Mouse (Mus musculus) heart, embryonic 16.5 days (tissue): ENCODE data around the gene Spaca4. TPM values are rescaled to one million over a fixed set of nuclear protein-coding genes. Genes with fewer than 3 reads are reported as not detected.

Source experiments
- ATAC-seq: fragments of 200-750 bp; cut with Nextera tagmentation; replicated peaks from 2 replicates; pipeline ENCODE4 v1.8.0; 2017; ENCODE audit warnings: moderate number of reproducible peaks; ENCODE audit not compliant: insufficient read depth, low FRiP score; ENCODE audit errors: extremely low read depth
- H3K27ac ChIP-seq: fragments of 300-500 bp; sonication (generic); 2 replicates; pipeline ENCODE4 v1.5.1; 2014; ENCODE audit warnings: mild to moderate bottlenecking, low read length, control low read depth, moderate library complexity
- H3K27me3 ChIP-seq: fragments of 300-500 bp; sonication (generic); 2 replicates; pipeline ENCODE4 v1.6.1; 2014; ENCODE audit warnings: low read length, mixed read lengths; ENCODE audit not compliant: control insufficient read depth, insufficient read depth
- H3K36me3 ChIP-seq: fragments of 300-500 bp; sonication (generic); 2 replicates; pipeline ENCODE4 v1.6.1; 2014; ENCODE audit not compliant: control insufficient read depth, insufficient read depth
- H3K4me1 ChIP-seq: fragments of 300-500 bp; sonication (generic); 2 replicates; pipeline ENCODE4 v1.6.1; 2014; ENCODE audit warnings: low read length, mixed read lengths; ENCODE audit not compliant: control insufficient read depth, insufficient read depth
- H3K4me2 ChIP-seq: fragments of 300-500 bp; sonication (generic); 2 replicates; pipeline ENCODE4 v1.6.1; 2014; ENCODE audit warnings: low read depth, mild to moderate bottlenecking, control low read depth, low read length
- H3K4me3 ChIP-seq: fragments of 300-500 bp; sonication (generic); 2 replicates; pipeline ENCODE4 v1.5.1; 2014; ENCODE audit warnings: mild to moderate bottlenecking, control low read depth, low read length
- H3K9ac ChIP-seq: fragments of 300-500 bp; sonication (generic); 2 replicates; pipeline ENCODE4 v1.6.1; 2014; ENCODE audit warnings: low read length, control low read depth
- H3K9me3 ChIP-seq: fragments of 300-500 bp; sonication (generic); replicated peaks from 2 replicates; pipeline ENCODE4 v1.6.1; 2016; ENCODE audit warnings: low read length; ENCODE audit not compliant: control insufficient read depth
- WGBS: fragments of 180-500 bp; shearing (Covaris S2); extraction: QIAGEN DNeasy Blood & Tissue Kit; methylation state at CpG from one replicate; pipeline ENCODE4 v1.1.7; 2014; 5-methylcytosine and 5-hydroxymethylcytosine counted together
- polyA plus RNA-seq: library from polyadenylated mRNA; unstranded; fragments of >200 nt; fragmentation: Nextera tagmentation; extraction: Ambion mirVana; gene quantifications from 2 replicates; pipeline ENCODE4 v1.2.1, GENCODE M21; 2015

The Spaca4 gene
- polyA plus RNA-seq: not detected in 2 replicates

DNA sequence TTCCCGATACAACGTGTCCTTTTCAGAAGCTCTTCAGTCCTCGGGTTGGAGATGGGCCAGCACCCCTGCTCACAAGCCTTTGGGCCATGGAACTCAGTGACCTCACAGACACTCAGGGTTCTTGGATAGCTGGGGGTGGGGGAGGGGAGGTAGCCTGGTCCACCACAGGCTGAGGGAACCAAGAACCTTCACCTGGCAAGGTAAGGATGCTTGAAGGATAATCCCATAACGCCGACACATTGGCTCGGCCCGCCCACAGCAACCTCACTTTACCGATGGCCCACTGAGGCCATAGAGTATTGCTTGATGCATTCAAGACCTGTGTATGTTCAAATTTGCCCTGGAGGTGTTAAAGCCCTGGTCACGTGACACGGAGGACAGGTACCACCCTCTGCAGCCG, at the start of gene Spaca4:
Gene Spaca4 (minus strand): TSS at position 101 of the 400 bp plus-strand sequence.
- Histone ChIP-seq H3K9me3 (no peaks in the 10 kb centered on the region), H3K36me3 (peaks cover 8% of the 10 kb centered on the region), H3K27ac (no peak within 1 kb of the TSS), H3K4me2 (no peak within 1 kb of the TSS), H3K4me3 (no peak within 1 kb of the TSS), H3K9ac (no peak within 1 kb of the TSS), H3K4me1 (no peaks in the 10 kb centered on the region), H3K27me3 (no peaks in the 10 kb centered on the region)
- 87% methylated on average over 11 of the region's 11 CpGs for WGBS
- no peak for ATAC-seq

DNA sequence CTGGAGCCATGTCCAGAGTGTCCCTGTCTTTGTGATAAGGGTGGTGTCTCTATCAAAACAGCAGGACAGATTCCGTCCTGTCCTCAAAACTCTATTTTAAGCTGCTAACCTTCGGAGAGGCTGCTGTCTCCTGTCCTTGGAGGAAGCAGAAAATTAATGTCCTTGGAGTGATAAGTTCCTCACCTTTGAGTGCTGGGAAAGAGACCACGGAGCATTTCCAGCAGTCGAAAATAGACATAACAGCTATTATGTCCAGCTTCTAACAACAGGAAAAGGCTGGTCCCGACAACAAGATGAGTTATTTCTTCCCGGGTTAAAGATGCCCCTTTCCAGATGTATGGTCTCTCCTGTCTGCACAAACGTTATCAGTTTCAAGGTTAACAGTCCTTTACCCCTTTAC, 49.6 kb upstream of the Spaca4 start:
- Histone ChIP-seq H3K27me3 (0 out of 2 replicates have a peak, but pooled peaks cover 3% of the 10 kb centered on the region), H3K4me1 (no peaks in the 10 kb centered on the region), H3K9ac (no peak overlapping the region), H3K4me3 (no peak overlapping the region), H3K27ac (no peak overlapping the region), H3K36me3 (no peaks in the 10 kb centered on the region), H3K9me3 (no peaks in the 10 kb centered on the region), H3K4me2 (no peak overlapping the region)
- WGBS: 51% methylated on average over 7 of the region's 7 CpGs
- ATAC-seq: no peak

DNA sequence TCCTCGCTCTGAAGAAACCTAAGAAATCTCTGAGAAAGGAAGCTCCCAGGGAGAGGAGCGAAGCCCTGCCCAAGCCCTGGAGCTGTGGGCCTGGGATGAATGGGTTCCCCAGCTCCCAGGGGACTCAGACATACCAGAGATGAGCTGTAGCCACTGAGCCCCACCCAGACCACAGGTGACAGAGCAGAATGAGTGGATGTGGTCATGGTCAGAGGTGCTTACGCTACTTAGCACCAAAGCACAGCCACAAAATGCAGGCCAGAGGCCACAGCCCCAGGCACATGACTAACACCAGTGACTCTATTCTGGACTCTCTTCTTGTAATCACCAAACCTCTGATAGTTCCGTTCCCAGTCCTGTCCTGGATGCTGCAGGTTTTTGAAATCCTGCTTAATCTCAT, 45.5 kb upstream of the Spaca4 start:
- H3K4me1 ChIP-seq: no peaks in the 10 kb centered on the region
- WGBS: 65% methylated on average over 4 of the region's 4 CpGs

DNA sequence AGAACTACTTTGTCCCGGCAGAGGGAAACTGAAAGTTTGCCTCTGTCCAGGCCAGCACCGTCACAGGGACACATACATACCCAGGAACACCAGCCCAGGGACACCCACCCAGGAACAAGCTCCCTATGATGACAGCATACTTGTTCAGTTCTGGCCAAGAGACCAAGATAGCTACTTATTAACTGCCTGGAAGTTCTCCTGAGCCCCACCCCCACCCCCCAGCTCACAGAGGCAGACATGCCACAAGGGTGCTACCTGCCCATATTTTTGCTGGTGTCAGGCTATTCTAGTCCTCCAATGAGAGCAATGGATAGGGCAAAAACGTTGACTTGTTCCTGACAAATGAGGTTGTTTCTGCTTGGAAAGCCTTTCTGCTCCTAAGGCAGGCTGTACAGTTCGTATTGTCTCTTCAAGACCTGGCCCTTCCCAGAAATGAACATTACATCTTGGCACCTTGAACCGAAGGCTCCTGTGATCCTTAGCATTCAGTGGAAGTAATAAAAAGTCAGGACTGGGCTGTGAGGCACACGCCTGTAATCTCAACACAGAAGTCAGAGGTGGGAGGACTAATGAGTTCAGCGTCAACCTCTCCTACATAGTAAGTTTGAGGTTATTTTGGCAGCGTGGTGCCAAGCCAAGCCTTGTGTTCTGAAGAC, 44.9 kb upstream of the Spaca4 start:
- Histone ChIP-seq H3K4me1 (no peaks in the 10 kb centered on the region), H3K27ac (no peak overlapping the region), H3K9ac (no peak overlapping the region), H3K36me3 (no peaks in the 10 kb centered on the region), H3K4me2 (no peak overlapping the region), H3K4me3 (no peak overlapping the region), H3K27me3 (0 out of 2 replicates have a peak, but pooled peaks cover 3% of the 10 kb centered on the region), H3K9me3 (peaks cover 4% of the 10 kb centered on the region; the same call in 1 of the 2 replicates)
- ATAC-seq: no peak
- 57% methylated on average over 8 of the region's 8 CpGs for WGBS

More for the DNA sequence above, 45.5 kb upstream of the Spaca4 start:
- Histone ChIP-seq H3K4me2 (no peak overlapping the region), H3K27ac (no peak overlapping the region), H3K9me3 (peaks cover 4% of the 10 kb centered on the region; the same call in 1 of the 2 replicates), H3K9ac (no peak overlapping the region), H3K4me3 (no peak overlapping the region), H3K36me3 (no peaks in the 10 kb centered on the region), H3K27me3 (0 out of 2 replicates have a peak, but pooled peaks cover 3% of the 10 kb centered on the region)
- no peak for ATAC-seq

DNA sequence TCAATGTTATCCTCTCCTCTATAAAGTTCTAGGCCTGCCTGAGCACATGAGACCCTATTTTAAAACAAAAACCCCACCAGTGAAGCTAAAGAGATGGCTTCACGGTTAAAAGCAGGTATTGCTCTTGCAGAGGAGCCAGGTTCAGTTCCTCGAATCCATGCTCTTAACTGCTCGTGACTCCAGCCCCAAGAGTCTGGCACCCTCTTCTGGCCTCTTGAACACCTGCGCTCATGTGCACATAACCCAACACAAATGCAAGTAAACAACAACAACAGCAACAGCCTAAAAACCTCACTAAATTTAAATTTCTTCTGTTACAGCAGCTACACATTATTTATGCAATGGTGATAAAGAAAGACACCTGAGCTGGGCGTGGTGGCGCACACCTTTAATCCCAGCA, 41.9 kb upstream of the Spaca4 start:
- H3K4me3 ChIP-seq: no peak overlapping the region
- no peak overlapping the region for H3K27ac ChIP-seq
- whole genome bisulfite sequencing: 90% methylated on average over 6 of the region's 6 CpGs
- no peak for ATAC-seq
- H3K4me2 ChIP-seq: no peak overlapping the region
- no peaks in the 10 kb centered on the region for H3K27me3 ChIP-seq
- no peak overlapping the region for H3K9ac ChIP-seq
- H3K9me3 ChIP-seq: peaks cover 4% of the 10 kb centered on the region; the same call in 1 of the 2 replicates
- H3K36me3 ChIP-seq: no peaks in the 10 kb centered on the region
- no peaks in the 10 kb centered on the region for H3K4me1 ChIP-seq

DNA sequence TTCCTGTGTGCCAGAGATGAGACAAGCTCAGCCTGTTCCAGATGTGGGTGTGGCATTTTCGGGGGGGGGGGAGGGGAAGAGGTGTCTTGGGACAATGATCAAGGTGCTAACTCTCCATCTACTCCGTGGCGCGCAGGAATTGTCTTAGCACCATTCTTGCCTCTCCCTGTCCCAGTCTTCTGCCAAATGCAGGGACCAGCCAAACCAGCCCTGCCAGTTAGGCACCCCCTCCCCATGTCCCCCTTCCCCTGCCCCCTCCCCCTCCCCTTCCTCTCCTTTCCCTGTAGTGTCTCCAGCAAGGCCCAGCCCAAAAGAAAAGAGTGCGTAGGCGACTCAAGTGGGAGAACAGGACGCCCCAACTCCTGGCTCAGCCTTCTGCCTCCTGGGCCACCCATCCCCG, 41.2 kb upstream of the Spaca4 start:
- H3K4me3 ChIP-seq: no peak overlapping the region
- H3K9me3 ChIP-seq: peaks cover 4% of the 10 kb centered on the region; the same call in 1 of the 2 replicates
- H3K9ac ChIP-seq: no peak overlapping the region
- no peak overlapping the region for H3K27ac ChIP-seq
- no peaks in the 10 kb centered on the region for H3K4me1 ChIP-seq
- no peaks in the 10 kb centered on the region for H3K27me3 ChIP-seq
- no peak overlapping the region for H3K4me2 ChIP-seq
- H3K36me3 ChIP-seq: no peaks in the 10 kb centered on the region
- ATAC-seq: no peak
- WGBS: 46% methylated on average over 6 of the region's 8 CpGs

DNA sequence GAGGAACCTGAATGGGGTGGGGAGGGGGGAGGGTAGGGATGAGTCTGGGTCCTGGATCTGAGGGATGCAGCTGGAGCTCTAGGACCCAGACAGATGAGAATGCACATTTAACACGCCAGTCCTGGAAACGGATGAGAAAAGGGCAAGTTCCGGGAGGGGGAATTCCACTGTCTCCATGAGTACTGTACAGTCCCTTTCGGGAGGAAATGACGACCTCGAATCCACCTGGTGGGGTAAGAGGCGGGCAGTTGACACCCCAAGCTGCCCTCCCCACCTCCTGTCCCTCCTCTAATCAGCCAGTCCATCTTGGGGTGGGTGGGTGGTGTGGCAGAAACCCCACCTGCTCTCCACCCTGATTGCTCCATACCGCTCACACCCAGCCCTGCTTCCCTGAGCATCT, 40.4 kb upstream of the Spaca4 start:
- Histone ChIP-seq H3K27ac (no peak overlapping the region), H3K9me3 (peaks cover 4% of the 10 kb centered on the region; the same call in 1 of the 2 replicates), H3K36me3 (no peaks in the 10 kb centered on the region), H3K9ac (no peak overlapping the region), H3K27me3 (no peaks in the 10 kb centered on the region), H3K4me3 (no peak overlapping the region), H3K4me1 (no peaks in the 10 kb centered on the region), H3K4me2 (no peak overlapping the region)
- ATAC-seq: no peak
- WGBS: 45% methylated on average over 8 of the region's 8 CpGs

DNA sequence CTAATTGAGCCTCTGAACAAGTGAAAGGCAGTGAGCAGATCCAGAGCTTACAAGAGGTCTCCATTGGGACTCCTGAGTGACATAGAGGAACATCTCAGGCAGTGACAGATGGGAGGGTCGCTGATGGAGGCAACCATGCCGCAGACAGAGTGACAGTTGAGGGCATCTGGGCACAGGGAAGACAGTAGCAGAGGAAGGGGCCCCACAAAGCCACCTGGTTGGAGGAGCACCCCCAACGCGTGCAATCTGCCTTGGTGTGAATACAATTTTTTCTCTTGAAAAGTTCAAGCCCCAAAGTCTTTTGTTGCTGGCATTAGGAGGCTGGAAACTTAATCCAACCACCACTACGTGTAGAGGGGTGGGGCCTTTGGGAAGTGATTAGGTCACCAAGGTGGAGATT, 34.5 kb upstream of the Spaca4 start:
- peaks cover 26% of the 10 kb centered on the region for H3K27me3 ChIP-seq
- WGBS: 65% methylated on average over 5 of the region's 5 CpGs
- no peak overlapping the region for H3K4me2 ChIP-seq
- no peak overlapping the region for H3K4me3 ChIP-seq
- ATAC-seq: no peak
- no peaks in the 10 kb centered on the region for H3K36me3 ChIP-seq
- H3K9me3 ChIP-seq: no peaks in the 10 kb centered on the region
- no peaks in the 10 kb centered on the region for H3K4me1 ChIP-seq
- no peak overlapping the region for H3K9ac ChIP-seq
- H3K27ac ChIP-seq: no peak overlapping the region

DNA sequence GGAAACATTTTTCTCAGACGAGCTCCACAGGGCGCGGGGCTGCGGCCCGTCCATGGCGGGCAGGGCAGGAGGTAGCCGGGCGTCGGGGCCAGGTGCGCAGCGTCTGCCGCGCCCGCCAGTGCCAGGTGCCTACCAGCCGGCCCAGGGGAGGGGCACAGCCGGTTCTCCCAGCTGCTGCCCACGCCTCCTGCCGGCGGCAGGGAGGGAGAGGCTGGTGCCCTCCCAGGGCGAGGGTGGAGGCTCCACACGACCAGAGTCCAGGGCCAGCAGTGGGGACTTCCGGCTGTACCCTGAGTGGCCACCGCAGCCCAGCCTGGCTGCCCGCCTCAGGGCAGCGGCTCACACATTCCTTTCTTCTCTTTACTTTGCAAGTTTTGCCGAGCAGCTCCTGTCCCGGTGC, 33.8 kb upstream of the Spaca4 start:
- Histone ChIP-seq H3K27me3 (peaks cover 26% of the 10 kb centered on the region), H3K27ac (no peak overlapping the region)
- WGBS: 7% methylated on average over 27 of the region's 27 CpGs

More for the DNA sequence above, 33.8 kb upstream of the Spaca4 start:
- peak overlapping the region; percentile 41 for H3K4me2 ChIP-seq
- H3K4me3 ChIP-seq: peak overlapping the region; percentile 1; the same call in 1 of the 2 replicates
- no peaks in the 10 kb centered on the region for H3K9me3 ChIP-seq
- H3K36me3 ChIP-seq: no peaks in the 10 kb centered on the region
- no peak for ATAC-seq
- no peaks in the 10 kb centered on the region for H3K4me1 ChIP-seq
- H3K9ac ChIP-seq: peak overlapping the region; percentile 6; the same call in 1 of the 2 replicates
